Mouse (Mus musculus): Measurements from ENCODE around the gene Spock1.

Spock1 gene

DNA sequence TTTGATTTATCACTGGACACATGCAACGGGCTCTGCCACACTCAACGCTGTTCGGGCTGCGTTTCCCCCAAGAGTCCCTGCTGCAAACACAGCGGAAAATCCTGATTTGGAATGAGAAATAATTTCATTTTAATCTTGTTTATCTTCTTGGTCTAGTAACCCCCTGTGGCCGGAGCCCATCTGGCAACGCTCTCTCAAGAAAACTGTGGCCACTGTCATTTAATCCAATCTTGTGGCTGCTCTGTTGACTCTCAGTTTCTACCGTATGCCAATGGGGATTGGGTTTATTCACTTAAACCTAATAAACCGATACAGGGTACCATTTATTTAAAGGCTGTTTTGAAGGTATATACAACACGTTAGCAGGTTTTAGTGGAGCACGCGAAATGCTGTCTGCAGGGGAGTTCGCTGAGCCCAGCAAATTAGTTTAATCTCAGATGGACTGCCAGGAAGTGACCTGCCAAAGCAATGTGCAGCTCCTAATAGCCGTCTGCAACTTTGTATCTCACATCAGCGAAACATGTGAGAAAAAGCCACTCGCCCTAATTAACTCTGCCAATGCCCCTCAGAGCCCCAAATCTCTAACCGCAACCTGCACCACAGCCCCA is 185.7 kb downstream of the Spock1 start:
- peak; percentile 56 to 61 for DNase-seq

DNA sequence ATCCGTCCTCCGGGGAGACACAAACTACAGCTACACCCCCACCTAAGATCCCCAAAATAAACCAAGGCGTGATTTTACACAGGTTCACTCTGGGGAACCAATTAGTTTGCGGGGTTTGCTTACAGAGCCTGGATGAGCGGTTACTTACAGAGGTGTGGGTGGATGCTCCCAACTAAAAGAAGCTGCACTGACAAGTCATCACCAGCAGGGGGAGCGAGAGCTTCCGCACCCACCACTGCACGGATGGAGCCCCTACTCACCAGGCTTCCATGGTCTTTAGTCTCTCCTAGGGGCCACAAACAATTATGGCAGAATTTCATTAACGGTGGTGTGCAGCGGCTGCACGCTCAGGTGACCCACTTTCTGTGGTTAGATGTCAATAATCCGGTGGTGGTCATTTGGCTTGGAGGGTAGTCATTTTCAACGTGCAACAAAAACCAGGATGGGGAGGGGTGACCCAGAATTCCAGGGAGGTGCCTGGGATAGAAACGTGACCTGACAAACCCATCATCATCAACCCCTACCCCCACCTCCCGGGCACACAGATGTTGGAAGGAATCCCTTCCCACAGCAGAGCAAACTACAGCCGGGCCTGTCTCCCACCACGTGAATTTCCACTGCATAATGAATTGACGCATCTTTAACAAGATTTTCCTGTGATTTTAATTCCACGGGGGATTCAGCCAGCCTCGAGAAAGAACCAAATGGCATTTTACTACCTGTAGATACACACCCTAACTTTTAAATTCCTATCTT is 186.4 kb downstream of the Spock1 start:
- DNase-seq = peak; percentile 62 to 73

DNA sequence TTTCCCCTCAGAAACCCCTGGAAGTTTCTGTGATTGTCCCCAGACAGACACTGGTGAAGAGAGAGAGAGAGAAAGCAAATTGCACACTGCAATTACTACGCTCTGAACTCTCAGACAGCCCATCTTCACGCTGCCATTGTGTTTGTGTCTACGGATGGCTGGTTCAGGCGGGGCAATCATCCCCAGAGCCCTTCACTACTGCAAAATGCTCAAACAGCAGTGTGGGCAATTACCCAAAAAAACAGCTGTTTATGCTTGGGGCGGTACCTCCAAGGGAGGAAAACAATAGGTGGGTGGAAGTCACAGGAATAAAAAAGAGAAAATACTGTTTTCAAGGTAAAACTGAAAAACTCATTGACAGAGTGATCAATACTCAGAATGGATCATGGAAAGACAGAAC is 190.0 kb downstream of the Spock1 start:
- DNase-seq = no peak

DNA sequence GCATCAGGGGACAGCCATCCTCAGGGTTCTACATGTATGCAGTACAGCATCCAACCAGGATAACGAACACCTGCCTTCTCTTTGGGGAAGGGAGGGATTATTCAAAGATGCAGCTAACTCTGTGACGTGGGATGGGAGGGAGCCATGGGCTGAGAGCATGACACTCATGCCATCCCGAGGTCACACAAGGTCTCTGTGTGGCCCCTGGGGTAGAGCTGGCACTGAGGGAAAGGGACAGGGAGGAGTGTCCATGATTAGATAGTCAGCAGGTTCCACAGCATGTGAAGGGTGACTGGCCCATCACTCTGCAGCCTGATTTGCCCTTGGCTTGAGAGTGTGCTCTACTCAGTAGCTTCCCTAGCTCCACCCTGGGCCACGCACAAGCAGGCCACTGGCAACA is 195.2 kb downstream of the Spock1 start:
- DNase-seq = no peak

DNA sequence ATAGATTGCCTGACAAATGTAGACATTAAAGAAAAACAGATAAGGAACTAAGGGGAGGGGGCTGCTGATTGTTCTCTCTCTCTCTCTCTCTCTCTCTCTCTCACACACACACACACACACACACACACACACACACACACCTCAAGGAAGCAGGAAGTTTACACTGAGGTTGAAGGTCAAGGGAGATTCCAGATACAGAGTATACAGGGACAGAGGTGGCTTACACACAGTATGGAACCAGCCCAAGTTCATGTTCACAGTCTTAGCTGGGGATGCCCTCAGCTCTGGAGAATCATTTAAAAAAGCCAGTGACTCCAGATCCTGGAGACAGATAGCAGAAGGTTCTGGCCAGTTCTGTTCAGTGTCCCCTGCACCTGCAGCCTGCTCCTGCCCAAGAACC is 199.7 kb downstream of the Spock1 start:
- no peak for DNase-seq

DNA sequence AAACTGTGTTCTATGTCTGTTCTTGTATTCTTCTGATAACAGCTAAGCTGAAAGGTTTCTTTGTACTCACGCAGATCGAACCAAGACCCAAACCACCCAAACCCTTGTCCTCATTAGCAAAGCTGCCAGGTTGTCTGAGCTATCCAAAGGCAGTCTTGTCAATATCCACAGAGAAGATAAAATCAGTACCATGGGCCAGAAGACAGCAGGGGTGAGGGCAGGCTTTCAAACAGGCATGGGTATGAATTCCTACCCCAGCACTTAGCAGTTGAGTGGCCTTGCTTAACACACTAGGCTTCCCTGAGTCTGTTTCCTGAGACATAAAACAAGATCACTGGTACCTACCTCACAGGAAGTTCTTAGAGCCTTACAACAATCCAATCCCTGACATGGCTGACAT is 205.2 kb downstream of the Spock1 start:
- no peak for DNase-seq

DNA sequence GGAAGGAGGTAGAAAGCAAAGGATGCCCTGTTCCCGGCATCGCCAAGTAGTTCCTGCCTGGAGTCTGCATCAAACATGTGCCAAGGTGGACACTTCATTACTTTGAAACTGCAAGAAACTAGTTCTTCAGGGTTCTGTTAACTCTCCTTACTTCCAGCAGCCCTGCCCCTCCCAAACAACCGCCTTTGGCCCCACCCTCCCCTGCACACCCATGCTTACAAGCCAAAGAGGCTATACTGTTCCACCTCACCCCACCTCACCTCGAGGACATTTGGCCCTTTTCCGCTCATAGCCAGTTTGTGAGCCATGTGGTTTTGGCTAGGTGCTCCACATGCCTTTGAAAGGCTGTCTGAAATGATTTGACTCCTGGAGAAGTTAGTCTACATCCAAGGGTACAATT is 211.4 kb downstream of the Spock1 start:
- DNase-seq = peak in 1 of 2 experiments; percentile 40

DNA sequence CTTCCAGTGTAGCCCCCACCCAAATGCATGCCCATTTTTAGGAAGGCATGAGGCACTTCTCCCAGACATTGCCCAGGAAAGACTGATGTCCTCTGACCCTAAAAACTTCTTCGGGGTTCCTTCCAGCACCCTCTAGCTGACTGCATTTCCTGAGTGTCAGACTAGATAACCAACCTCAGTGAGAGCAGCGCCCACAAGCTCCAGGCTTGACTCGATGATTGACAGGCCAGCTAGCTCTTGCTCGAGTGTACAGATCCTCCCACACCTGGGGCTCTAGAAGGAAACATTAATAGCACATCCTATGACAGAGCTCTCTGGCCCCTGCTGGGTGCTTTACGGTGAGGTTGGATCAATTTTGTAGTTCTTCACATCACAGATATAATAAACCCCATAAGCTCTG is 219.2 kb downstream of the Spock1 start:
- DNase-seq = no peak

DNA sequence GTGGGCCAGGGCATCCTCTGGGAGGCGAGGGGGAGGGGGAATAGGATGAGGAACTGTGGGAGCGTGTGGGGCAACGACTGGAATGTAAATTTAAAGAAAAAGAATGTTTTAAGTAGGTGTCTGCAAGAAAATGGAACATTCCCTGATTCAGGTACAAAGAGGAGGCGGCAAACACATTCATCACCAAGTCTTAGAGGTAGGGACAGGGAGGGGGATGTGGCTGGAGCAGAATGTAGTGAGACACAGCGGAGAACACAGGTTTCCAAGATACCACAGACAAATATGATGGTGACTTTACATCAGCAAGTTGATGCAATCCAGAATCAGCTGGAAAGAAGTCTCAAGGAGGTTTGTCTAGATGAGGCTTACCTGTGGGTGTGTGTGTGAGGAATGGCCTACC is 221.7 kb downstream of the Spock1 start:
- no peak for DNase-seq

DNA sequence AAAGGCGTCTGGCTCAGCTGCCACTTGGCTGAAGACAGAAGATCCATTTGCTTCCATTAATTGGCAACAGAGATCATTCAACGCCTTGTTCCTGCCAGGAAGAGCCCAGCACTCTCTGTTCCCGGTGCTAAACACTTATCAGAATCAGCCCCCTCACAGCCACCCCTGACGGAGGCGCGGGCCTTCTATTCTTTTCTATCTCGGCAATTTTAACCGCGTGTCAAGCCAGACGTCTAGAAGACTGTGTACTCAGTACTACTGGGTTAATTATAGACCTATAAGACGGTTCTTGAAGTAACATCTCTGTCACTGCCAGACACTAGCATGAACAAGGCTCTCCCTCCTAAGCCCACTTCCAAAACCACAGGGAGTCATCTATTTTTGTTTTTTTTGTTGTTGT is 222.9 kb downstream of the Spock1 start:
- DNase-seq = no peak

DNA sequence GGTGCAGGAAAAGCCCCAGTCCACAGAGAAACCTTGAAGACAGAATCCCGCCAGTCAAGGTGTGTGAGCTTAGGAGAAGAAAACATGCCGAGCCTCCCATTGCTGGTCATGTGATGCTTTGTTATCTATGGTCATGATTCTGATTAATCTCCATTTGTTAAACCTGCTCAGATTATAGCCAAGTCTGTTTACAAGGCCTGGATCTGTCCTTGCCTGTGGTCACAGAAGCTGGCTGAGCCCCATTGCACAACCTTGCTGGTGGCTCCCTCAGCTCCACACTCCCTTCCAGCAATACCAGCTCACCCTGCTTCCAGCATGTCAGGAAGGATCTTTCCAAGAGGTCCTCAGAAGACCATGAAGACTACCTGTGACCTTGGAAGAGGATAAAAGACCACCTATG is 228.5 kb downstream of the Spock1 start:
- DNase-seq = no peak

DNA sequence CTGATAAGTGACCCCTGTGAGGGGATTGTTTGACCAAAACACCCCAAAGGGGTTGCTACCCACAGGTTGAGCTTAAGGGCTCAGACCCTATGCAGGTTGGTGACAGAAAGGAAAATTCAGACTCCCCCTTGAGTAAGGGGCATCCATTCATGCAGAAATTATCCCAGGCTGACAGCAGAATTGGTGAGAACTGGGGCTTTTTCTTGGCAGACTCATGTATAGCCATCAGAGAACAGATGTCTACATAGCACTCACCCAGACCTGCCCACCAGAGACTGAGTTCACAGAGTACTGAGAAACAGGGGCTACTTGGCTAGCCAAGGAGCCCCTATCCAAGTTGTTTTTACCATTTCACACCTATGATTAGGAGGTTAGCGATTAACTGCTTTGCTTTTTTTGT is 231.3 kb downstream of the Spock1 start:
- no peak for DNase-seq

DNA sequence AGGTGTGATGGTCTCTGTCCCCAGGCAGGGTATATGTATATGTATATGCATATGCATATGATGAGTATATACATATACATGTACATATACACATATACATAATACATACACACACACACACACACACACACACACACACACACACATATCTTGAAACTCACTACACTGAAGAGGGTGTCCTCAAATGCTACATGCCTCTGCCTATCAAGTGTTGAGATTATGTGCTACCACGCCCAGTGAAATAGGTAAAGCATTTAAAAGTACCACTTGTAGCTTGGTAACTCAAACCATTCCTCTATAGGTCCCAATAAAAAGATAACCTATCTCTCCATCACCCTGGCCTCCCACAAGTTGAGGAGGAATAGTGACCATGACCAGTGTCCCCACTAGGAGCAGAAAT is 234.7 kb downstream of the Spock1 start:
- DNase-seq = no peak

DNA sequence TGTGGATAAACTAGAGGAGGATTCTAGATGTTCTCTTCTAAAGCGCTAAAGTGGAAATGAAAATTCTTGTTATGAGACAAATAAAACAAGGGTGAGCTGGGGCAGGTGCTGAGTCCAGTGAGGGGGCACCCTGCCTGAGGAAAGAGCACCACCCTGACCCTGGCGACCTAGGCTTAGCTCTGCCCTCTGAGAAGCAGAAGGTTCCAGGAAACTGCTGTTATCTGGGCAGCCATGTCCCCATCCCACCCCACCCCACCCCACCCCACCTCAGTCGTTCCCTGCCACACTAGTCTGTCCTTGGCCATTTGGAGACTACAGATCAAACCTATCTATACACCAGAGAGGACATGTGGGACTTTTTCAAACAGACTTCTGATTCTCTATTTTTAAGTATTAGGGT is 235.4 kb downstream of the Spock1 start:
- no peak for DNase-seq

DNA sequence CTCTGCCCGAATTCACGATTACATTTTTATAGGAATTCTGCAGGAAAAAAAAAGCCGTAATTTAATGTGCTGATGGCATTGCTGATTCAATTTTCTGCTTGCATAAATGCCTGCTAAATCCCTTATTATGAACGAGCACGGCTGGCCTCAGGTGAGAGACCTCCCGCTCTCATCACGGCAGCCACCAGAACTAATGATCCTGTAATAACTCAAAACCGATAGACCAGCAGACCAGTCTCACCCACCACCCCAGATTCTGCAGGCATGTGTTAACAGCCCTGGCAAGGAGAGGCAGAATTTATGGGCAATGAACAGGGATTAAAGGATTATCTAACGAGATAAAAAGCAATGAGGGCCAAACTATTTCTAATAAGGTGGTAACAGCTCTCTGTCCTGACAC is 236.2 kb downstream of the Spock1 start:
- no peak for DNase-seq

DNA sequence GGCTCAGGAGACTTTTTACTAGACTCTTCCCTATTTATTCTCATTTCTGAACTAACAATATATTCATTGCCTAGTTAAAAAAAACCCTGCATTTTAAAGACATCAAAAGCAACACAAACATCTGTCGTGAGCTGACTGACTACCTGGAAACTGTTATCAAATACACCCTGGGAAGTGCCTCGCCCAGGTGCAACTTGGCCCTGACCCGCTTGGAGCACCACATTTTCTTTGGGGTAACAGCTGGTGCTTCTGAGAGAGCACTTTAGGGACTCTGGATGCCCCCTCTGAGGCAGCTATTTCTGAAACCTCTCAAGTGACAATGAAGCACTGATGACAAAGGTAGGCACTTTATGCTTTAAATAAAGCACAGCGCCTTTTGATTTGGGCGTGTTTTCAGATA is 236.8 kb downstream of the Spock1 start:
- no peak for DNase-seq

DNA sequence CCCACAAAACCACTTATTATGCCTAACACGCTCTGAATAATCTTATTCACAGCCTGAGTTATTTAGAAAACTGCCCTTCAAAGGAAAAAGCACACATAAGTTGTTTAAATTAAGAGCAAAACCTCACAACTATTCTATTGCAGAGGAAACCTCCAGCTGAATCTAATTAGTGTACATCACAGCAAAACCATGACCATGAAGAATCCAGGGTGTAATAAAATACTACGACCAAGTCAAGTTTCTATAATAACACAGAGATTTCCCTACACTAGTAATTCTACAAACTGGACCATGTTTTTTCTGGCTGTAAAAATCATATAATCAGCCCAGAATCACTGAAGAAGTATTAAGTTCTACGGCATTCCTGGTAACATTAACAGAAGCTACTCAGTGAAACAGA is 240.5 kb downstream of the Spock1 start:
- DNase-seq = no peak

DNA sequence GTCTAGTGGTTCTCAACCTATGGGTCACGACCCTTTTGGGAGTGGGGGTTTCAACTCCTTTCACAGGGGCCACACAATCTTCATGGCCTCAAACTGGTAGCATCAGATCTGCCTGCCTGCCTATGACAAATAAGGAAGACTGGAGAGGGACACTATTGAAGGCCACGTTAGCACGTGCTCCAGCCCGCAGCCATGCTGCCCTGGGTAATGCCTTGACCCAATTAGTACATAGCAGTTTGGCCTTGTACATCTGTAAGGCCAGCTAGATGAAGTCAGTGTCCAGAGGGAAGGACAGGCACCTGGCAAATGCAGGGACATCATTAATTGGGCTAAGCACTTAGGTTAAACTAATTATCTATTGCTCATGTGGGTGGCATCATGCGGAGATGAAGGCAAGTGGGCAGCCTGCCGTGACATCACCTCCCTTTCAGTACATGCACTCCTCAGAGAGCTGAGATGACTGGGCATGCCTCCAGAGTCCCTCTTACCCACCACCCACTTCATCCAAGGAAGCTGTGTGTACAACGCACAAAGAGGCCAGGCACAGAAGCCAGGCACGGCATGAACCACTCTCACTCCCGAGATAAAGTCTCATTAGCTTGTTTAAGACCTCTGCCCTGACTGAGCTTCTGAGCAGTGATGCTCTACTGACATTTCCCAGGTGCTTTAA is 241.8 kb downstream of the Spock1 start:
- no peak for DNase-seq

DNA sequence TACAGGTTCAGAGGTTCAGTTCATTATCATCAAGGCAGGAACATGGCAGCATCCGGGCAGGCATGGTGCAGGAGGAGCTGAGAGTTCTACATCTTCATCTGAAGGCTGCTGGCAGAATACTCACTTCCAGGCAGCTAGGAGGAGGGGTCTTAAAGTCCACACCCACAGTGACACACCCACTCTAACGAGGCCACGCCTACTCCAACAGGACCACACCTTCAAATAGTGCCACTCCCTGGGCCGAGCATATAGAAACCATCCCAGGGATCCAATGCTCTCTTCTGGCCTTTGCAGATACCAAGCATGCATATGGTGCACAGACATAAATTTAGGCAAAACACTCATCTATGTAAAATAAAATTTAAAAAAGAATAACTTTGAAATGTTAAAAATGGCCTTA is 245.6 kb downstream of the Spock1 start:
- DNase-seq = no peak

DNA sequence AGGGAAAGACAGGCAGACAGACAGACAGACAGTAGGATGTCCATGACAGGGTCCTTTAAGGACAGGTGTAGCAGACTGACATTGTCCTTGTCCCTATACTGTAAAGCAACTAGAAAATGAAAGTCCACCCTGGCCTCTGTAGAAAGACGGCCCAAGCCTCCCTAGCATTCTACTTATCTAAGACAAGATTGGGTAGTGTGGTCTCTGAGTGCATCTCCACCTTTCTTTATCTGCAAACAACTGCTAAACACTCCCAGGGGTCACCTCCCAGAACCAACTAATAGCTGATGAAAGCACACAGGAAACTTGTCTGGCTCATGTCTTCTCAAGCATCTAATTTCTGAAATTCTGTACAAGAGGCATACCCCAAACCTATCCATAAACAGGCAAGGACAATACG is 247.6 kb downstream of the Spock1 start:
- DNase-seq = no peak

DNA sequence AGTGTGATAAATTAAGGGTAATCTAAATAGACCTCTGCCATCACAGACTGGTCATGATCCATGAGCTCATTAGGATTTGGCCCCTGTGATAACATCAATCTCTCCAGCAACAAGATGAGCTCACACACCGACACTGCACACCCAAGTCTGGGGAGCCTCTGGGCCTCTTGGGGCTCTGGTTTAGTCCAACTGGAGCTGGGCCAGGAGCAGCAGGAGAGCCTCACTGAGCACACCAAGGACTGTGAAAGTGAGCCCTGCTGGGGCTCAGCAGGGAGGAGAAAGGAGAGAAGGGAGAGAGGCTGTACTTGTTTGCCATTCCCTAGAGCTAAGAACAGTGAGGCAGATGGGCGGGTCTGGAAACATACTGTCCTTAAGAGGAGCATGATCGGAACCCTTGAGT is 248.3 kb downstream of the Spock1 start:
- no peak for DNase-seq

DNA sequence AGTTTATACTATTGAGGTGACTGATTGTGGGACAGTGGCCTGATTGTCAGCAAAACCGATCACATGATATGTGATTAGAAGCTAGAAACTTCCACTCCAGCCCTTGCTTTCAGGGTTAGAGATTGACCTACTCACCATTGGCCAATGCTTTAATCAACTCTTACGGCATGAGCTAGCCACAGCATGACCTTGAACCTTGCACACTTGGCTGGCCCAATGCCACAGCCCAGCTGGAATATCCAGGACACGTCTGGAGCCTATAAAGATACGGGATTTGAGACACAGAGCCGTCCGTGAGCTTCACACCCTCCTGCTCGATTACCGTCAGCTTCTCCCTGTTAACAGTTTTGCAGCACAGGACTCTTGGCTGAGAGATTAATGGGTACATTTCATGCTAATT is 251.5 kb downstream of the Spock1 start:
- no peak for DNase-seq

DNA sequence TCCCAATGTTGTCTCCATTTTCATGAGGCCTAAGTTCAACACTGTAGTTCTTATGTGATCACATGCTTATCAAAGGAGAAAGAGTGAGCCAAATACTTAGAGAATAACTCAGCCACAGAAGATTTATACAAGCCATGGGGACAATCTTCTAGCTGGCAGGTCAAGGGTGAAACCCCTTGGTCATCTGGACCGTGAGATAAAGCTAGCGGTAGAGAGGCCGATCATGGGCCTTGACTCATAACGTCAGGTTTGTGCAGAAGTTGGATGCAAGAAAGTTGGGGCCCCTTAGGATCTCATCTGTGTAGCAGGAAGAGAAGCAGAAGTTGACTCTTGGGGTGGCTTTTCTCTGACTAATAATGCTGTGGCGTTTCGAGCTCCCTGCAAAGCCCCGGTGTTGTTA is 253.8 kb downstream of the Spock1 start:
- DNase-seq = no peak

DNA sequence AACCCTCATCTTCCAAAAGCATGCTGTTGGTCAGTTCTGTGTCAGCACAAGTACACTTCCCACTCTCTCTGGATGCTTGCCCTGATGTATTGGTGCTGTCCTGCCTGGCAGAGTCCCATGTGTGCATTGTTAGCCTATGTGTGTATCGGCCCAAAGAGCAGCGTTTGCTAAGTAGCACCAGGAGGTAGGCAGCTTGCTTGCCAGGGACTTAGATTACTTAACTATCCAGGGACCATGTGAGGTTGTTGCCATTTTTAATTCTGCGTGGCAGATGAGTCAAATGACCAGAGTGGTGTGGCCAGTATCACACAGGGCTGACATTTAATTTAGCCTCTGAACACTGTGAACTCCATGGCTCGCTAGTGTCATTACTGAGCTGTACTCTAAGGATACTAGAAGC is 256.9 kb downstream of the Spock1 start:
- peak; percentile 45 to 47 for DNase-seq

DNA sequence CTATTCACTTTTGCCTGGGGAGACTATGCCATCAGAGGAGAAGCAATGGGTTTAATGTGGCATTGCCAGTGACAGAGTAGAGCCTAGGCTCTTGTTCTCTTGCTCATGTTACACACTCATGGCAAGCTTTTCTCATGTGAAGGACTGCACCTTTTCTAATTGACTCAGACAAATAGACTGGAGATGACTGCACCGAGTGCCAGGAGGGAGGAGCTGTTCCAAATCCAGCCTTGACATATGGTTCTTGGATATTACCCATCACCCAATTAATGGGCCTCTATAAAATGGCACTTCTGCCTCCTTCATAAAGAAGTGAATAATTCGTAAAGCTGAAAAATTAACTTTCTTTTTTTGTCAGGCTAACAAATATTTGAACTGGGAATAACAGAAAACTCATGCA is 259.3 kb downstream of the Spock1 start:
- DNase-seq = peak; percentile 43 to 60
